Mouse (Mus musculus) lung, postnatal 0 days (tissue): ENCODE measurements around the gene Qk. TPM values are rescaled to one million over a fixed set of nuclear protein-coding genes. Genes with fewer than 3 reads are reported as not detected.

Source experiments
- ATAC-seq: fragments of 200-750 bp; cut with Nextera tagmentation; 2 replicates; pipeline ENCODE4 v1.8.0; 2017; ENCODE audit warnings: moderate library complexity
- DNase-seq: peaks from one replicate; pipeline ENCODE4 v3.0.0-alpha.2; 2016; ENCODE audit warnings: low spot score
- H3K27ac ChIP-seq: fragments of 300-500 bp; sonication (generic); 2 replicates; pipeline ENCODE4 v1.5.1; 2014; ENCODE audit warnings: antibody characterized with exemption, mild to moderate bottlenecking, low read length, mixed read lengths
- H3K27me3 ChIP-seq: fragments of 300-500 bp; sonication (generic); replicated peaks from 2 replicates; pipeline ENCODE4 v1.6.1; 2014; ENCODE audit warnings: low read length, mixed read lengths; ENCODE audit not compliant: insufficient read depth
- H3K36me3 ChIP-seq: fragments of 300-500 bp; sonication (generic); 2 replicates; pipeline ENCODE4 v1.6.1; 2014; ENCODE audit warnings: low read length, mixed read lengths; ENCODE audit not compliant: insufficient read depth
- H3K4me1 ChIP-seq: fragments of 300-500 bp; sonication (generic); 2 replicates; pipeline ENCODE4 v1.6.1; 2014; ENCODE audit warnings: antibody characterized with exemption, low read depth, low read length, mixed read lengths; ENCODE audit not compliant: insufficient read depth
- H3K4me2 ChIP-seq: fragments of 300-500 bp; sonication (generic); replicated peaks from 2 replicates; pipeline ENCODE4 v1.6.1; 2014; ENCODE audit warnings: low read depth, mild to moderate bottlenecking, low read length, moderate library complexity, mixed read lengths
- H3K4me3 ChIP-seq: fragments of 300-500 bp; sonication (generic); 2 replicates; pipeline ENCODE4 v1.5.1; 2014; ENCODE audit warnings: low read depth, low read length
- H3K9ac ChIP-seq: fragments of 300-500 bp; sonication (generic); replicated peaks from 2 replicates; pipeline ENCODE4 v1.6.1; 2014; ENCODE audit warnings: low read depth, mild to moderate bottlenecking
- H3K9me3 ChIP-seq: fragments of 300-500 bp; sonication (generic); 2 replicates; pipeline ENCODE4 v1.6.1; 2016; ENCODE audit warnings: low read length, mixed read lengths
- CTCF ChIP-seq: IDR thresholded peaks from 2 replicates; pipeline ENCODE4 v1.5.1; 2016; ENCODE audit warnings: antibody characterized with exemption, mild to moderate bottlenecking
- EP300 ChIP-seq: IDR thresholded peaks from 2 replicates; pipeline ENCODE4 v1.6.1; 2016; ENCODE audit warnings: antibody characterized with exemption, mild to moderate bottlenecking, control low read depth
- WGBS: fragments of 180-500 bp; shearing (Covaris S2); extraction: QIAGEN DNeasy Blood & Tissue Kit; methylation state at CpG from one replicate; pipeline ENCODE4 v1.1.7; 2014; 5-methylcytosine and 5-hydroxymethylcytosine counted together
- polyA plus RNA-seq: library from polyadenylated mRNA; unstranded; fragments of >200 nt; fragmentation: Nextera tagmentation; extraction: Ambion mirVana; gene quantifications from 2 replicates; pipeline ENCODE4 v1.2.1, GENCODE M21; 2015

The Qk gene
- polyA plus RNA-seq, 1 experiment from 2014 or later = 60.2 TPM

DNA sequence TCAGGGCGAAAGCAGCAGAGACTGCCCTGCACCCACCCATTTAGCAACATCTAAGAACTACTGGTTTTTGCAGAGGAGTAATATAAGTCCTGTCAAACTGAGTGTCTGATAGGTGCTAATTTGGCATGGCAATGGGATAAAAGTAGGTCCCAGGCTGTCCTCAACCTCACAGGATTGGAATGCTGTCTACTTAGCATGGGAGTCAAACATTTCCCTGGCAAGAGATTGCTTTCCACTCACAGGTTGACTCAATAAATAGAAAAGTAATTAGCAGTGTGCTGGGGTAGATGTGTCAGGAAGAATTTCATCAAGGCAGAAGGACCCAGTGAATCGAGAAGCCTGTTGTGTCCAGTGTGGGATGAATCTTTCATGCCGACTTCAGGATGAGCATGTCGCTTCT, 41.1 kb upstream of the Qk start:
- no peak overlapping the region for H3K9ac ChIP-seq
- peak overlapping the region; percentile 72 for H3K27ac ChIP-seq
- no peaks in the 10 kb centered on the region for H3K9me3 ChIP-seq
- ATAC-seq = no peak
- DNase-seq = peak; percentile 77
- H3K36me3 ChIP-seq = no peaks in the 10 kb centered on the region
- no peak overlapping the region for H3K4me3 ChIP-seq
- TF ChIP-seq CTCF (no peak), EP300 (peak; percentile 74)
- 65% methylated on average over 4 of the region's 4 CpGs for WGBS
- H3K4me1 ChIP-seq = peaks cover 5% of the 10 kb centered on the region
- H3K4me2 ChIP-seq = no peak overlapping the region
- no peaks in the 10 kb centered on the region for H3K27me3 ChIP-seq

DNA sequence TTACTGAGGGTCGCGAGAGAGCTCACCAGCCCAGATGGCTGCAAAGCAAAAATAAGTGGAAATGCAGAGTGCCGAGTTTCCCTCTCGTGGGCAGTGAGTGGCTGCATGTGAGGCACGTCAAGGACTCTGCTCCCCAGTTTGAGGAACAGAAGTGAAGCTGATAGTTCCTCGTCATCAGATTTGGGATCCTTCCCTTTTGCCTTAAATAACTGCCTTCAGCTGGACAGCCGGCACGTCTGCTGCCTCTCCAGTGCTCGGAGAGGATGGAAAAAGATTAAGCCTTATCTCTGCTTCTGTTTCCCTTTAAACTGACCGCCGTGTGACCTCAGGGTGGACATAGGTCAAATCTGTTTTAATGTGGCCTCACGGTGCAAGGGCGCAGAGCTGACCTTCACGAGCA, 39.8 kb upstream of the Qk start:
- 38% methylated on average over 14 of the region's 14 CpGs for WGBS
- H3K4me2 ChIP-seq = no peak overlapping the region
- no peak for ATAC-seq

DNA sequence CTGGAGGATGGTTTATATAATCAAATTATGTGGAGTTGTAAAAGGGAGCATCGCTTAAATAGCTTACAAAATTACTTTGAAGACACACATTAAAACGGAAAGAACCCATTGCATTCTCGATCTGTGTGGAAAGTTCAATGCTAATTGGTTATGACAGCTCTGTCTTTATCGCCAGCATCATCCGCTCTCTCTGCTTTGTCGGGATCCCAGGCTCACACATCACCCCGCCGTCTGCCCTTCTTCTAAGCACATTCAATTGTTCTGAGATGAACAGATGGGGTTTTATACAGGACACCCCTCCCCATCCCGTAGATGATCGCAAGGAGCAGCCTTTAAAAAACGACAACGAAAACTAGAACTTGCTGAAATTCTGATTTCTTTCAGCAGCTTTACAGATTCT, 37.7 kb upstream of the Qk start:
- H3K27ac ChIP-seq = no peak overlapping the region
- H3K4me3 ChIP-seq = no peak overlapping the region
- ATAC-seq (no peak), DNase-seq (no peak)
- no peaks in the 10 kb centered on the region for H3K27me3 ChIP-seq
- no peak overlapping the region for H3K4me2 ChIP-seq
- TF ChIP-seq EP300 = no peak
- TF ChIP-seq CTCF = no peak
- no peaks in the 10 kb centered on the region for H3K36me3 ChIP-seq
- H3K9me3 ChIP-seq = no peaks in the 10 kb centered on the region
- H3K4me1 ChIP-seq = peaks cover 4% of the 10 kb centered on the region
- 81% methylated on average over 12 of the region's 12 CpGs for WGBS
- H3K9ac ChIP-seq = no peak overlapping the region

More for the DNA sequence above, 39.8 kb upstream of the Qk start:
- DNase-seq = peak; percentile 14
- Histone ChIP-seq H3K27ac (no peak overlapping the region), H3K36me3 (no peaks in the 10 kb centered on the region), H3K4me1 (peaks cover 7% of the 10 kb centered on the region), H3K4me3 (no peak overlapping the region), H3K27me3 (no peaks in the 10 kb centered on the region), H3K9ac (no peak overlapping the region), H3K9me3 (no peaks in the 10 kb centered on the region)
- TF ChIP-seq CTCF (no peak), EP300 (no peak)

DNA sequence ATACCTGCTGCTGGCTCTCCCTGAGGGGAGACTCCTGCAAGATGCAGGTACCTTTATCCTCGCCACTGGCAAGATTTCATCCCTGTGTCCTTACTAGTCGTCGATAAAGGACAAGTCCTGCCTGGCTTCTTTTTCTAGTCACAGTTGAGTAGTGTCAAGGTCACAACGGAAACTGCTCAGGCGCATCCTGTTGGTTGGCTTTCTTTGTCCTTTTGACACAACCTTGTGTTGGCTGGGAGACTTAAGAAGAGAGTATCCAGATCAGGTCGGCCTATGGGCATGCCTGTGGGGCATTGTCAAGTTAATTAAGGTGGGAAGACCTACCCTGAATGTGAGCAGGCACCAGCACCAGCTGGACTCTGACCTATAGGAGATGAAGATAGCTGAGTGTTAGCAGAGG, 36.6 kb upstream of the Qk start:
- DNase-seq (no peak), ATAC-seq (no peak)
- WGBS = 72% methylated on average over 6 of the region's 6 CpGs
- no peaks in the 10 kb centered on the region for H3K36me3 ChIP-seq
- H3K4me1 ChIP-seq = peaks cover 3% of the 10 kb centered on the region; the same call in 1 of the 2 replicates
- no peaks in the 10 kb centered on the region for H3K27me3 ChIP-seq
- no peak overlapping the region for H3K4me2 ChIP-seq
- no peak overlapping the region for H3K27ac ChIP-seq
- no peak overlapping the region for H3K9ac ChIP-seq
- H3K9me3 ChIP-seq = no peaks in the 10 kb centered on the region
- H3K4me3 ChIP-seq = no peak overlapping the region
- TF ChIP-seq EP300 = no peak
- TF ChIP-seq CTCF = no peak

DNA sequence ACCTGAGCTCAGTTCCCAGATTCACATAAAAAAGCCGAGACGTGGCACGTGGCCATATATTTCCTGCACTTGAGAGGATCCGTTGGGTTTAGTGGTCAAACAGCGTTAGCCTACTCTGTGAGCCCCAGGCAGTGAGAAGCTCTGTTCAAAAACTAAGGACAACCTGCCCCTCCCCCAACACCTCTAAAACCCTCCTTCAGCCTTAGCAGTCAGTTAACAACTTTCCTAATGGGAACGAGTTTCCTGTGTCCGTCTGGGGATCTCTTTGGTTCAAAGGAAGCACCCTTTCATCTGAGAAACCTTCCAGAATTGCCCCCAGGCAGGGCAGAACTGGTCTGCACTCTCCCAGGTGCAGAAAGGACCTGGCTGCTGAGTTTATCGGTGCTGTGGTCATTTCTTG, 36.1 kb upstream of the Qk start:
- Histone ChIP-seq H3K36me3 (no peaks in the 10 kb centered on the region), H3K27ac (no peak overlapping the region), H3K4me2 (no peak overlapping the region), H3K9me3 (no peaks in the 10 kb centered on the region), H3K9ac (no peak overlapping the region), H3K4me1 (peaks cover 3% of the 10 kb centered on the region; the same call in 1 of the 2 replicates), H3K4me3 (no peak overlapping the region), H3K27me3 (no peaks in the 10 kb centered on the region)
- no peak for ATAC-seq
- no peak for DNase-seq
- TF ChIP-seq CTCF (no peak), EP300 (no peak)
- WGBS = 21% methylated on average over 8 of the region's 8 CpGs

DNA sequence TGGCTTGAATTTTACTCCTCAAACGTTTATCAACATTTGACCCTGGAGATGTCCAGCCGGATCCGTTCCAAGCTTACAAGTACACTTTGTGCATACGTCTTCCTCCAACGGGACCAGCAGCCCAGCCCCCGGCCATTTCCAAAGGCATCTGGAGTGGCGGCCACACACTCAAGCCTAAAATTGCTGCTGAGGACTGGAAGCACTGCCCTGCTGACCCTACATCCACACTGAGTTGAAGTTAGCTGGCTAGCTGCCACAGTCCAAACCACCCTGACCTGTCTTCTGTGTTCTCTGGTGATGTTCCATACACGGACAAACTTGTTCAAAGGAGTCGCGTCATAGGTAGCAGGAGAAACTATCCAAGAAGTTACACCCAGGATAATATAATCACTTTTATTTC, 18.6 kb upstream of the Qk start:
- Histone ChIP-seq H3K4me3 (no peak overlapping the region), H3K36me3 (no peaks in the 10 kb centered on the region), H3K9me3 (no peaks in the 10 kb centered on the region), H3K9ac (no peak overlapping the region), H3K27me3 (no peaks in the 10 kb centered on the region), H3K4me1 (peaks cover 9% of the 10 kb centered on the region; the same call in 1 of the 2 replicates), H3K27ac (no peak overlapping the region), H3K4me2 (no peak overlapping the region)
- ATAC-seq = peak; percentile 54
- TF ChIP-seq EP300 = no peak
- 29% methylated on average over 10 of the region's 10 CpGs for whole genome bisulfite sequencing
- peak; percentile 26 for DNase-seq

DNA sequence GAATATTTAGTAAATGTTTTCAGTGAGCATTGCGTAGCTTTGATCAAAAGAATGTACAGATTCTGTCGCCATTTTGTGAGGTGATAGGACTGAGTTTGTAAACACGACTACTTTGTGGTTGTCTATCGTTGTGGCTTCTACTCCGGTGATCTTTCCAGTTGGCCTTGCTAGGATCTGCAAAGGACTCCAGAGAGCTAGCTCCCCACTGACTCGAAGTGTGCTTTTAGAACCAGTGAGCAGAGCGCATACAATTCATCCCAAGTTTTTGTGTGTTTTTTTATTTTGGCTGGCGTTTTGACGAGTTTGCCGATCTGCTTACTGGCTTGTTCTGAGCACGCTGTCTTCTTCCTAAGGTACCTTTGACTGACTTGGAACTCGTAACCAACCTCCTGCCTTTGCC, 16.9 kb upstream of the Qk start:
- DNase-seq (no peak), ATAC-seq (no peak)
- H3K4me3 ChIP-seq = no peak overlapping the region
- H3K27me3 ChIP-seq = no peaks in the 10 kb centered on the region
- H3K4me2 ChIP-seq = no peak overlapping the region
- no peak overlapping the region for H3K27ac ChIP-seq
- TF ChIP-seq CTCF = no peak
- no peak for TF ChIP-seq EP300
- 0 out of 2 replicates have a peak, but pooled peaks cover 4% of the 10 kb centered on the region for H3K4me1 ChIP-seq
- no peak overlapping the region for H3K9ac ChIP-seq
- H3K9me3 ChIP-seq = no peaks in the 10 kb centered on the region
- H3K36me3 ChIP-seq = no peaks in the 10 kb centered on the region
- 86% methylated on average over 12 of the region's 12 CpGs for WGBS
